Mouse (Mus musculus) frontal cortex, adult (tissue): Measurements from ENCODE around the gene Bcr.

Experiments
- ATAC-seq: cut with Nextera tagmentation; 2 replicates; pipeline ENCODE4 v1.9.2; 2017; ENCODE audit warnings: mild to moderate bottlenecking, moderate library complexity, mixed read lengths; ENCODE audit not compliant: low TSS enrichment

The Bcr gene

GRCm38 (mm10) chr10:75056255-75056654, 4.1 kb upstream of the Bcr start:
- 0 out of 2 replicates have a peak, but pooled peaks have one; percentile 13 for ATAC-seq

- ATAC-seq, result no peak
Measured at GRCm38 (mm10) chr10:75058336-75058735, 2.1 kb upstream of the Bcr start.

- ATAC-seq, result no peak
Measured at GRCm38 (mm10) chr10:75058761-75059395, 1.5 kb upstream of the Bcr start.

GRCm38 (mm10) chr10:75059396-75059795, 996 bp upstream of the Bcr start:
- peak; percentile 60 for ATAC-seq

- ATAC-seq, result no peak
Measured at GRCm38 (mm10) chr10:75060843-75061235, 447 bp downstream of the Bcr start.

GRCm38 (mm10) chr10:75061341-75062188, 1.2 kb downstream of the Bcr start:
- no peak for ATAC-seq

GRCm38 (mm10) chr10:75062189-75062561, 1.8 kb downstream of the Bcr start:
- no peak for ATAC-seq

GRCm38 (mm10) chr10:75062621-75063020, 2.2 kb downstream of the Bcr start:
- ATAC-seq, result no peak

- ATAC-seq, result no peak
Measured at GRCm38 (mm10) chr10:75063301-75063965, 3.0 kb downstream of the Bcr start.

- no peak for ATAC-seq
Measured at GRCm38 (mm10) chr10:75065691-75066090, 5.3 kb downstream of the Bcr start.

GRCm38 (mm10) chr10:75067446-75067845, 7.1 kb downstream of the Bcr start:
- ATAC-seq, result no peak

- no peak for ATAC-seq
Measured at GRCm38 (mm10) chr10:75068086-75068485, 7.7 kb downstream of the Bcr start.

- peak; percentile 60 for ATAC-seq
Measured at GRCm38 (mm10) chr10:75068624-75069328, 8.4 kb downstream of the Bcr start.

GRCm38 (mm10) chr10:75070281-75070976, 10.0 kb downstream of the Bcr start:
- ATAC-seq, result no peak

GRCm38 (mm10) chr10:75075665-75076064, 15.3 kb downstream of the Bcr start:
- ATAC-seq, result no peak

GRCm38 (mm10) chr10:75078174-75079128, 18.1 kb downstream of the Bcr start:
- ATAC-seq, result no peak

GRCm38 (mm10) chr10:75085330-75085729, 24.9 kb downstream of the Bcr start:
- peak; percentile 47 for ATAC-seq

- no peak for ATAC-seq
Measured at GRCm38 (mm10) chr10:75088471-75088870, 28.1 kb downstream of the Bcr start.

GRCm38 (mm10) chr10:75091478-75092152, 31.2 kb downstream of the Bcr start:
- ATAC-seq, result peak; percentile 39; the same call in 1 of the 2 replicates
